Mouse (Mus musculus) regulatory T cell (primary cell): ENCODE measurements at regions not wholly inside any gene's neighbourhood (a gene's known extent, or its start where the extent isn't known, plus 50 kb on each side); places are given as distances from the start of the nearest gene placed in this dataset.

Experiments
- in situ Hi-C: fragments of 300-600 bp; cut with MboI, MseI; formaldehyde crosslinking; loops from one replicate; pipeline ENCODE4 v1.15.1; 2025; ENCODE audit warnings: high pct_unique_total_duplicates

- in situ Hi-C loops = no loop called here
Measured at GRCm38 (mm10) chr6:53143846-53144584, 75.6 kb upstream of the Jazf1 start.

GRCm38 (mm10) chr6:53134410-53134809 is 66.0 kb upstream of the Jazf1 start:
- in situ Hi-C loops = no loop called here

- in situ Hi-C loops = no loop called here
Measured at GRCm38 (mm10) chr6:53130717-53131330, 62.4 kb upstream of the Jazf1 start.

DNA sequence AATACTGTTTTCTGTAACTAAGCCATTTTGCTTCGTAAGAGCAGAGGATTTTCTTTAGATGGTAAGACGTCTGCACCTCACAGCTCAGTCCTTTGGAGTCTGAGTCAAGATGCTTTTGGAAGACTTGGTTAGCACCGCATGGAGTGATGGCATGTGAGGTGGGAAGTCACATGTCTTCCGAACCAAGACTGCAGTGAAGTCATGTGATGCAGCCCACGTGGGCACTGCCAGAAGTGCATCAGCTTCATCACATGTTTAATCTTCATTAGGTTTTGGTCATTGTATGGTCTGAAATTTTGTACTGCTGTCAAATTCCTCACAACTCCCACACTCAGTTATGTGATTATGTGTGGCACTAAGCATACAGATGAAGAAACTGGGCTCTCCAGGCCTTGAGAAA is 58.3 kb upstream of the Jazf1 start:
- in situ Hi-C loops = no loop called here

DNA sequence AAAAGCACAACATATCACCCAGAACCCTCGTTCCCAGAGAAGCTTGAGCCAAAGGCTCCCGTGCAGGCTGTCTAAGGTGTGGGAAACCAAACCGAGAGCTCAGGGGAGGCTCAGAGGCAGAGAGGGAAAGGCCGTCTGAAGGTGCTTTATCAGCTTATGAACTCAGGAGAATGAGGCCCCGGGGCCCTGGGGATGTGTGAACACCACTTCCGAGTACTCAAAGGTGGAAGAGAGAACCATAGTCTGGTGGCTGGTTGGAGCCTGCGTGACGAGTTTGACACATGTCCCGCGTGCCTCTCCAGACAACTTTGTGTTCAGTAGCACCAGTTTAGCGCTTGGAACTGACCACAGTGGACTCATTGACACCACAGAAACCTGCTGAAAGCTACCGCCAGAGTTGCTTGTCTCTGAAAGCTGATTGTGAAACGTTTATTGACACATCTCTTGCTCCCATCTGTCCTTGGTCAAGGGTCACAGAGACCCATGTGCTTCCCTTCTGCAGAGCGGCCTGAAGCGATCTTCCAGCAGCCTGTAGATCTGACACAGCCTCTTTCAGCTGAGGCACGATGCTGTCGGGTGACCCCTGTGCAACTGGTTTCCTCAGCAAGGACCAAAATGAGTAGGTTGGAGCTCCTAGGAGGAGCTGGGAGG is 56.5 kb upstream of the Jazf1 start:
- in situ Hi-C loops = no loop called here

DNA sequence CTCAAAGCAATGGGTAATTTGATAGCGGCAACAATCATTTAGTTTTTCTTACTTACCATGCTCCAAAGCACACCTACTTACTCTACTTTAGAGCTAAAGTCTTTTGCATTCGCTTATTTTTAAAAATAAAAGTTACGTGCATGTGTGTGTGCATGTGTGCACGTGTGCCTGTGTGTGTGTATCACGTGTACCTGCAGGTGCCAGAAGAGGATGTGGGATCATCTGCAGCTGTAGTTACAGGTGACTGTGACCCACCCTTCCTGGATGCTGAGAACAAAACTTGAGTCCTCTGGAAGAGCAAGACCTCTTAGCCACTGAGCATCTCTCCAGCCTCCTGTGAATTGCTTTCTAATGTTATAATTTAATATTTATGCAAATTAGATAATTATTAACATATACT is 52.0 kb upstream of the Jazf1 start:
- in situ Hi-C loops = no loop called here
